Mouse (Mus musculus): ENCODE results near the gene Chac1. TPM values are rescaled to one million over a fixed set of nuclear protein-coding genes. Genes with fewer than 3 reads are reported as not detected.
A peak's percentile ranks its signal among the peaks of the same experiment; 100 is the strongest.

The Chac1 gene
- polyA plus RNA-seq, 1 experiment from 2014 or later = 0.64 TPM

DNA sequence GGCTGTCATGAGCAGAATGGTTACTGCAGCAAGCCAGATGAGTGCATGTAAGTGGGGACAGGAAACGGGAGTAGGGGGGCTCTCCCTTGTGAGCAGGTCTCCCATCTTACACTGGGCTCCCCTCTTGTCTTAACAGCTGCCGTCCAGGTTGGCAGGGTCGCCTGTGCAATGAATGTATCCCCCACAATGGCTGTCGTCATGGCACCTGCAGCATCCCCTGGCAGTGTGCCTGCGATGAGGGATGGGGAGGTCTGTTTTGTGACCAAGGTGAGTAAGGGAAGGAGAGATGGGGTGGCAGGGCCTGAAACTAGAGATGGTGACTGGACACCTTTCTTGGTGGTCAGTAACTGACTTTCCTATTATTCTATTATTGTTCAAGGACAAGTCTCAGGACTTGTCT, 22.5 kb upstream of the Chac1 start:
- peak overlapping the region; percentile 92 for H3K4me2 ChIP-seq
- peaks cover 60% of the 10 kb centered on the region for H3K27me3 ChIP-seq (ENCODE audit: insufficient read depth, low read length)
- 28% methylated on average over 5 of the region's 5 CpGs for WGBS
- TF ChIP-seq CTCF (IDR thresholded peaks at IDR 0.05; ENCODE audit: low read depth) = no peak
- no peaks in the 10 kb centered on the region for H3K9me3 ChIP-seq (ENCODE audit: low read depth, low read length)
- H3K27ac ChIP-seq (ENCODE audit: low read depth) = peak overlapping the region; percentile 31; the same call in 1 of the 2 replicates
- peak overlapping the region; percentile 57; the same call in 1 of the 2 replicates for H3K4me3 ChIP-seq (ENCODE audit: low read depth, low read length)
- peaks cover 13% of the 10 kb centered on the region for H3K36me3 ChIP-seq (ENCODE audit: insufficient read depth)
- ATAC-seq (ENCODE audit: insufficient read depth) = no peak
- H3K9ac ChIP-seq = no peak overlapping the region
- H3K4me1 ChIP-seq (ENCODE audit: insufficient read depth) = peaks cover 16% of the 10 kb centered on the region
- no peak for DNase-seq

DNA sequence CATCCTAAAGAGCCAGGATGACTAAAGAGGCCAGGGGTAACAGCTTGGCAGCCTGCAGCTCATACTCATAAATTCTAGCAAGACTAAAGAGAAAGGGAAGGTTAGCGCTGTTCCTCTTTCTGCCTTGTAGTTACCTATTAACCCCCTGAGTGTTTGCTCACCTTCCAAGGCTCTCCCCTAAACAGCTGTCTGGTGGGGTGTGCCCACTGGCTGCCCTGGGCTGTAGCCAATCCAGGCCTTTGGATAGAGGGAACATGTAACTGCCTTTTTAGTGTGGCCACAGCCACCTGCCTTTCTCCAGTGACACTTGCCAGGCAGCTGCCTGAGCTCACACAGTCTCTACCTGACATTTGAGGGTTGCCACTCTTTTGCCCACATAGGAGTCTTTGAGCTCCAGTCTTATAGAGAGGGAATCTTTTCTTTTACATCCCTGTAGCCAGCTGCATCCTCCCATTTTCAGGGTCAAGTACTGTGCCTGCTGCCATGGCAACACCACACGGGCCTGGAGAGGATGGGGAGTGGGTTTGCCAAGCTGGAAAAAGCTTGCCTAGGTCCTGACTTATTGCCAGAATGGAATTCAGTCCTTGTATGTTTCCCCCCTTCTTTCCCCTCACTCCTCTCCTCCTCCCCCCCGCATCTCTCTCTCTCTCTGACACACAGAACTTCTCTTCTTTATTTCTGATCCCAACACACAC, 21.8 kb upstream of the Chac1 start:
- H3K9ac ChIP-seq = no peak overlapping the region
- WGBS = 35% methylated on average over 3 of the region's 3 CpGs
- ATAC-seq (ENCODE audit: insufficient read depth) (peak; percentile 59), DNase-seq (peak; percentile 61)
- no peaks in the 10 kb centered on the region for H3K9me3 ChIP-seq (ENCODE audit: low read depth, low read length)
- TF ChIP-seq CTCF (IDR thresholded peaks at IDR 0.05; ENCODE audit: low read depth) = no peak
- H3K4me1 ChIP-seq (ENCODE audit: insufficient read depth) = peaks cover 12% of the 10 kb centered on the region
- no peak overlapping the region for H3K4me3 ChIP-seq (ENCODE audit: low read depth, low read length)
- peaks cover 13% of the 10 kb centered on the region for H3K36me3 ChIP-seq (ENCODE audit: insufficient read depth)
- H3K27me3 ChIP-seq (ENCODE audit: insufficient read depth, low read length) = peaks cover 53% of the 10 kb centered on the region
- H3K4me2 ChIP-seq = peak overlapping the region; percentile 92
- peak overlapping the region; percentile 67 for H3K27ac ChIP-seq (ENCODE audit: low read depth)

DNA sequence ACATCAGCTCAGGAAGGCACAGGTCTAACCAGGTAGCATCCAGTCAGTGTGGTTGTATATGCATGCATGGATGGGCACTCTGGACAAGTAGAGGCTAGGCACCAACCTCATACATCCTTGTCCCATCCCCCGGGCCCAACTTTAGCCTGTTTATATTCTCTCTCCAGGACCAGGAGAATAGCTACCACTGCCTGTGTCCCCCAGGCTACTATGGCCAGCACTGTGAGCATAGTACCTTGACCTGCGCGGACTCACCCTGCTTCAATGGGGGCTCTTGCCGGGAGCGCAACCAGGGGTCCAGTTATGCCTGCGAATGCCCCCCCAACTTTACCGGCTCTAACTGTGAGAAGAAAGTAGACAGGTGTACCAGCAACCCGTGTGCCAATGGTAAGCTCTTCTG, 20.2 kb upstream of the Chac1 start:
- ATAC-seq (ENCODE audit: insufficient read depth) (no peak), DNase-seq (no peak)
- no peaks in the 10 kb centered on the region for H3K9me3 ChIP-seq (ENCODE audit: low read depth, low read length)
- peak overlapping the region; percentile 67 for H3K27ac ChIP-seq (ENCODE audit: low read depth)
- H3K27me3 ChIP-seq (ENCODE audit: insufficient read depth, low read length) = peaks cover 37% of the 10 kb centered on the region
- H3K36me3 ChIP-seq (ENCODE audit: insufficient read depth) = peaks cover 13% of the 10 kb centered on the region
- H3K4me1 ChIP-seq (ENCODE audit: insufficient read depth) = peaks cover 9% of the 10 kb centered on the region; the same call in 1 of the 2 replicates
- TF ChIP-seq CTCF (IDR thresholded peaks at IDR 0.05; ENCODE audit: low read depth) = no peak
- H3K9ac ChIP-seq = no peak overlapping the region
- no peak overlapping the region; the same call in 1 of the 2 replicates for H3K4me3 ChIP-seq (ENCODE audit: low read depth, low read length)
- 87% methylated on average over 8 of the region's 8 CpGs for WGBS
- peak overlapping the region; percentile 29; the same call in 1 of the 2 replicates for H3K4me2 ChIP-seq

DNA sequence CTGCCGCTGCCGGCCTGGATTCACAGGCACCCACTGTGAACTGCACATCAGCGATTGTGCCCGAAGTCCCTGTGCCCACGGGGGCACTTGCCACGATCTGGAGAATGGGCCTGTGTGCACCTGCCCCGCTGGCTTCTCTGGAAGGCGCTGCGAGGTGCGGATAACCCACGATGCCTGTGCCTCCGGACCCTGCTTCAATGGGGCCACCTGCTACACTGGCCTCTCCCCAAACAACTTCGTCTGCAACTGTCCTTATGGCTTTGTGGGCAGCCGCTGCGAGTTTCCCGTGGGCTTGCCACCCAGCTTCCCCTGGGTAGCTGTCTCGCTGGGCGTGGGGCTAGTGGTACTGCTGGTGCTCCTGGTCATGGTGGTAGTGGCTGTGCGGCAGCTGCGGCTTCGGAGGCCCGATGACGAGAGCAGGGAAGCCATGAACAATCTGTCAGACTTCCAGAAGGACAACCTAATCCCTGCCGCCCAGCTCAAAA, 18.8 kb upstream of the Chac1 start:
- Histone ChIP-seq H3K4me2 (0 out of 2 replicates have a peak overlapping the region, but pooled peaks have one; percentile 15), H3K4me3 (ENCODE audit: low read depth, low read length) (no peak overlapping the region), H3K27me3 (ENCODE audit: insufficient read depth, low read length) (peaks cover 23% of the 10 kb centered on the region), H3K9me3 (ENCODE audit: low read depth, low read length) (no peaks in the 10 kb centered on the region), H3K4me1 (ENCODE audit: insufficient read depth) (peaks cover 8% of the 10 kb centered on the region; the same call in 1 of the 2 replicates), H3K9ac (no peak overlapping the region), H3K36me3 (ENCODE audit: insufficient read depth) (peaks cover 13% of the 10 kb centered on the region), H3K27ac (ENCODE audit: low read depth) (no peak overlapping the region)
- WGBS = 66% methylated on average over 24 of the region's 24 CpGs
- no peak for TF ChIP-seq CTCF (IDR thresholded peaks at IDR 0.05; ENCODE audit: low read depth)
- DNase-seq (no peak), ATAC-seq (ENCODE audit: insufficient read depth) (no peak)

DNA sequence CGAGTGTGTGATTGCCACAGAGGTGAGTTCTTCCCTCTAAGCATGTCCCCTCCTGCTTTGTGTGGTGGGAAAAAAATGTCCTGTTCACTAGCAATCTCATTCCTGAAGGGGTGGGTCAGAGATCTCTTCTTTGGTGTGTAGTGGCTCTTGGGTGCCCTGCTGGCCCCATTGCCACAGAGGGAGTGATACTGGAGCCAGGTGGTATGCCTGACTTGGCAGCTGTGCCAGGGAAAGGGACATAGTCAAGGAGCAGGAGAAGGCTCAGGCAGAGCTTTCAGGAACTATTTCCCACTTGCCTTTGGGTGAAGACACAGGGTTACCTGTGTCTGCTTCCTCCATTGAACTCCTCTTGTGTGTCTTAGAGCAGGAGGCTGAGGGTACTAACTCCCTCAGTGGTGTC, 16.9 kb upstream of the Chac1 start:
- TF ChIP-seq CTCF (IDR thresholded peaks at IDR 0.05; ENCODE audit: low read depth) = no peak
- Histone ChIP-seq H3K27me3 (ENCODE audit: insufficient read depth, low read length) (peaks cover 7% of the 10 kb centered on the region; the same call in 1 of the 2 replicates), H3K4me3 (ENCODE audit: low read depth, low read length) (no peak overlapping the region), H3K27ac (ENCODE audit: low read depth) (no peak overlapping the region), H3K4me1 (ENCODE audit: insufficient read depth) (peaks cover 6% of the 10 kb centered on the region; the same call in 1 of the 2 replicates), H3K9me3 (ENCODE audit: low read depth, low read length) (no peaks in the 10 kb centered on the region), H3K9ac (no peak overlapping the region), H3K36me3 (ENCODE audit: insufficient read depth) (peaks cover 13% of the 10 kb centered on the region), H3K4me2 (peak overlapping the region; percentile 13; the same call in 1 of the 2 replicates)
- ATAC-seq (ENCODE audit: insufficient read depth) (no peak), DNase-seq (no peak)
- 50% methylated on average over 1 of the region's 1 CpGs for WGBS

DNA sequence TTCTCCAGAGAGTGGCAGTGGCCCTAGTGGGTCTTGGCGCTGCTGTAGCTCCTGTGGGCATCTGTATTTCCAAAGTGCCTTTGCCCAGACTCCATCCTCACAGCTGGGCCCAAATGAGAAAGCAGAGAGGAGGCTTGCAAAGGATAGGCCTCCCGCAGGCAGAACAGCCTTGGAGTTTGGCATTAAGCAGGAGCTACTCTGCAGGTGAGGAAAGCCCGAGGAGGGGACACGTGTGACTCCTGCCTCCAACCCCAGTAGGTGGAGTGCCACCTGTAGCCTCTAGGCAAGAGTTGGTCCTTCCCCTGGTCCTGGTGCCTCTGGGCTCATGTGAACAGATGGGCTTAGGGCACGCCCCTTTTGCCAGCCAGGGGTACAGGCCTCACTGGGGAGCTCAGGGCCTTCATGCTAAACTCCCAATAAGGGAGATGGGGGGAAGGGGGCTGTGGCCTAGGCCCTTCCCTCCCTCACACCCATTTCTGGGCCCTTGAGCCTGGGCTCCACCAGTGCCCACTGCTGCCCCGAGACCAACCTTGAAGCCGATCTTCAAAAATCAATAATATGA, 16.0 kb upstream of the Chac1 start:
- Histone ChIP-seq H3K4me1 (ENCODE audit: insufficient read depth) (peaks cover 6% of the 10 kb centered on the region; the same call in 1 of the 2 replicates), H3K36me3 (ENCODE audit: insufficient read depth) (peaks cover 13% of the 10 kb centered on the region), H3K27ac (ENCODE audit: low read depth) (no peak overlapping the region), H3K9ac (no peak overlapping the region), H3K27me3 (ENCODE audit: insufficient read depth, low read length) (peaks cover 4% of the 10 kb centered on the region; the same call in 1 of the 2 replicates), H3K9me3 (ENCODE audit: low read depth, low read length) (no peaks in the 10 kb centered on the region), H3K4me3 (ENCODE audit: low read depth, low read length) (no peak overlapping the region), H3K4me2 (peak overlapping the region; percentile 29; the same call in 1 of the 2 replicates)
- TF ChIP-seq CTCF (IDR thresholded peaks at IDR 0.05; ENCODE audit: low read depth) = no peak
- WGBS = 61% methylated on average over 7 of the region's 7 CpGs
- ATAC-seq (ENCODE audit: insufficient read depth) (no peak), DNase-seq (no peak)

DNA sequence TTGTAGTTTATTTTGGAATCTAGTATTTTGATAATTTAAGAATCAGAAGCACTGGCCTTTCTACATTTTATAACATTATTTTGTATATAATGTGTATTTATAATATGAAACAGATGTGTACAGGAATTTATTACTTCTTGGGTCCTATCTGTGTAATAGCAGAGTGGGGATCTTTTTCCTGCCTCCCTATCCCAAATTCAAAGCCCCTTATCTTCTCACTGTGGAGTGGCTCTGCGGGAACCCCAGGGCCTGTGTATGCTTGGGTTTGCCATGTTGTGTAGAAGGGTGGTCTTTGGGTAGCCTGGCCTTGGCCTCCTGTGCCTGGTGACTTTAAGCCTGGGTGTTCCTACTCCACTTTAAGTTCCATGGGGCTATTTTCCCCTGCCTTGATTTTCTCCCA, 15.5 kb upstream of the Chac1 start:
- no peaks in the 10 kb centered on the region for H3K9me3 ChIP-seq (ENCODE audit: low read depth, low read length)
- 59% methylated on average over 1 of the region's 1 CpGs for WGBS
- ATAC-seq (ENCODE audit: insufficient read depth) (no peak), DNase-seq (no peak)
- H3K27me3 ChIP-seq (ENCODE audit: insufficient read depth, low read length) = peaks cover 4% of the 10 kb centered on the region; the same call in 1 of the 2 replicates
- no peak for TF ChIP-seq CTCF (IDR thresholded peaks at IDR 0.05; ENCODE audit: low read depth)
- no peak overlapping the region for H3K27ac ChIP-seq (ENCODE audit: low read depth)
- peaks cover 2% of the 10 kb centered on the region; the same call in 1 of the 2 replicates for H3K4me1 ChIP-seq (ENCODE audit: insufficient read depth)
- H3K36me3 ChIP-seq (ENCODE audit: insufficient read depth) = peaks cover 12% of the 10 kb centered on the region
- H3K4me2 ChIP-seq = no peak overlapping the region
- H3K9ac ChIP-seq = no peak overlapping the region
- no peak overlapping the region for H3K4me3 ChIP-seq (ENCODE audit: low read depth, low read length)

Data from lung, embryonic 14.5 days (tissue).